Mouse (Mus musculus): ENCODE measurements around the gene Ifitm3. TPM values are rescaled to one million over a fixed set of nuclear protein-coding genes. Genes with fewer than 3 reads are reported as not detected.

Ifitm3 gene
- total RNA-seq, 1 experiment, result 353 TPM

GRCm38 (mm10) chr7:140990622-140991021 lies 19.9 kb downstream of the Ifitm3 start:
- no peak for DNase-seq (ENCODE audit: low read depth, low spot score)
- Histone ChIP-seq H3K4me1 (ENCODE audit: control insufficient read depth in 2 of 2, insufficient read depth in 2 of 2, low read length in 2 of 2, poor library complexity in 1 of 2) (peaks cover 7 to 33% of the 10 kb centered on the region in 2 experiments), H3K27ac (ENCODE audit: insufficient read depth, low read depth, low read length, poor library complexity, severe bottlenecking) (no peak overlapping the region; the same call in 1 of the 2 replicates), H3K36me3 (ENCODE audit: control insufficient read depth, insufficient read depth, low read length, poor library complexity, severe bottlenecking) (no peaks in the 10 kb centered on the region), H3K4me3 (ENCODE audit: insufficient read depth in 1 of 2, low read depth in 1 of 2, low read length in 2 of 2, poor library complexity in 1 of 2, severe bottlenecking in 1 of 2) (no peak overlapping the region), H3K9me3 (ENCODE audit: control insufficient read depth, insufficient read depth, low read depth, low read length) (no peaks in the 10 kb centered on the region), H3K9ac (ENCODE audit: insufficient read depth, low read depth, low read length, poor library complexity, severe bottlenecking) (peak overlapping the region; percentile 36; the same call in 1 of the 2 replicates)
- in situ Hi-C loops (cut with MboI; ENCODE audit: low sequenced_read_pairs in 2 of 2, unreplicated experiment in 2 of 2), result no loop called here
- TF ChIP-seq ZC3H11A (IDR thresholded peaks at IDR 0.05; ENCODE audit: borderline replicate concordance, low read depth, low read length) (no peak), HCFC1 (IDR thresholded peaks at IDR 0.05; ENCODE audit: borderline replicate concordance, insufficient read depth, low read length) (no peak), ZNF384 (IDR thresholded peaks at IDR 0.05; ENCODE audit: low read depth, low read length) (no peak), CHD2 (IDR thresholded peaks at IDR 0.05; ENCODE audit: low read depth, low read length) (no peak), MAFK (IDR thresholded peaks at IDR 0.05; ENCODE audit: insufficient read depth, low read depth, low read length) (no peak)

- H3K36me3 ChIP-seq (ENCODE audit: control insufficient read depth, insufficient read depth, low read length, poor library complexity, severe bottlenecking), result no peaks in the 10 kb centered on the region
- no peak for DNase-seq (ENCODE audit: low read depth, low spot score)
- in situ Hi-C loops (cut with MboI; ENCODE audit: low sequenced_read_pairs in 2 of 2, unreplicated experiment in 2 of 2), result no loop called here
- H3K9me3 ChIP-seq (ENCODE audit: control insufficient read depth, insufficient read depth, low read depth, low read length), result no peaks in the 10 kb centered on the region
- no peak overlapping the region; a peak in 1 of 4 replicates for H3K4me3 ChIP-seq (ENCODE audit: insufficient read depth in 1 of 2, low read depth in 1 of 2, low read length in 2 of 2, poor library complexity in 1 of 2, severe bottlenecking in 1 of 2)
- TF ChIP-seq CHD2 (IDR thresholded peaks at IDR 0.05; ENCODE audit: low read depth, low read length) (no peak), ZC3H11A (IDR thresholded peaks at IDR 0.05; ENCODE audit: borderline replicate concordance, low read depth, low read length) (no peak)
- H3K4me1 ChIP-seq (ENCODE audit: control insufficient read depth in 2 of 2, insufficient read depth in 2 of 2, low read length in 2 of 2, poor library complexity in 1 of 2), result peaks cover 7 to 33% of the 10 kb centered on the region in 2 experiments
- no peak overlapping the region; the same call in 1 of the 2 replicates for H3K27ac ChIP-seq (ENCODE audit: insufficient read depth, low read depth, low read length, poor library complexity, severe bottlenecking)
- H3K9ac ChIP-seq (ENCODE audit: insufficient read depth, low read depth, low read length, poor library complexity, severe bottlenecking), result 0 out of 2 replicates have a peak overlapping the region, but pooled peaks have one; percentile 9
Observed at GRCm38 (mm10) chr7:140990185-140990584, 20.4 kb downstream of the Ifitm3 start.

- peaks cover 7 to 33% of the 10 kb centered on the region in 2 experiments for H3K4me1 ChIP-seq (ENCODE audit: control insufficient read depth in 2 of 2, insufficient read depth in 2 of 2, low read length in 2 of 2, poor library complexity in 1 of 2)
- in situ Hi-C loops (cut with MboI; ENCODE audit: low sequenced_read_pairs in 2 of 2, unreplicated experiment in 2 of 2), result no loop called here
- H3K27ac ChIP-seq (ENCODE audit: insufficient read depth, low read depth, low read length, poor library complexity, severe bottlenecking), result 0 out of 2 replicates have a peak overlapping the region, but pooled peaks have one; percentile 16
- H3K36me3 ChIP-seq (ENCODE audit: control insufficient read depth, insufficient read depth, low read length, poor library complexity, severe bottlenecking), result no peaks in the 10 kb centered on the region
- H3K9ac ChIP-seq (ENCODE audit: insufficient read depth, low read depth, low read length, poor library complexity, severe bottlenecking), result no peak overlapping the region
- no peak overlapping the region for H3K4me3 ChIP-seq (ENCODE audit: insufficient read depth in 1 of 2, low read depth in 1 of 2, low read length in 2 of 2, poor library complexity in 1 of 2, severe bottlenecking in 1 of 2)
- TF ChIP-seq MAFK (IDR thresholded peaks at IDR 0.05; ENCODE audit: insufficient read depth, low read depth, low read length) (no peak), CHD2 (IDR thresholded peaks at IDR 0.05; ENCODE audit: low read depth, low read length) (no peak), ZNF384 (IDR thresholded peaks at IDR 0.05; ENCODE audit: low read depth, low read length) (no peak), HCFC1 (IDR thresholded peaks at IDR 0.05; ENCODE audit: borderline replicate concordance, insufficient read depth, low read length) (no peak), ZC3H11A (IDR thresholded peaks at IDR 0.05; ENCODE audit: borderline replicate concordance, low read depth, low read length) (no peak)
- no peak for DNase-seq (ENCODE audit: low read depth, low spot score)
- no peaks in the 10 kb centered on the region for H3K9me3 ChIP-seq (ENCODE audit: control insufficient read depth, insufficient read depth, low read depth, low read length)
Observed at GRCm38 (mm10) chr7:140989022-140989421, 21.5 kb downstream of the Ifitm3 start.

GRCm38 (mm10) chr7:140987182-140988138 lies 23.1 kb downstream of the Ifitm3 start:
- Histone ChIP-seq H3K4me3 (ENCODE audit: insufficient read depth in 1 of 2, low read depth in 1 of 2, low read length in 2 of 2, poor library complexity in 1 of 2, severe bottlenecking in 1 of 2) (no peak overlapping the region), H3K4me1 (ENCODE audit: control insufficient read depth in 2 of 2, insufficient read depth in 2 of 2, low read length in 2 of 2, poor library complexity in 1 of 2) (peaks cover 7 to 37% of the 10 kb centered on the region in 2 experiments), H3K9me3 (ENCODE audit: control insufficient read depth, insufficient read depth, low read depth, low read length) (no peaks in the 10 kb centered on the region), H3K9ac (ENCODE audit: insufficient read depth, low read depth, low read length, poor library complexity, severe bottlenecking) (no peak overlapping the region), H3K36me3 (ENCODE audit: control insufficient read depth, insufficient read depth, low read length, poor library complexity, severe bottlenecking) (no peaks in the 10 kb centered on the region), H3K27ac (ENCODE audit: insufficient read depth, low read depth, low read length, poor library complexity, severe bottlenecking) (no peak overlapping the region)
- DNase-seq (ENCODE audit: low read depth, low spot score), result no peak
- in situ Hi-C loops (cut with MboI; ENCODE audit: low sequenced_read_pairs in 2 of 2, unreplicated experiment in 2 of 2), result no loop called here
- no peak for TF ChIP-seq CHD2 (IDR thresholded peaks at IDR 0.05; ENCODE audit: low read depth, low read length)
- TF ChIP-seq HCFC1 (IDR thresholded peaks at IDR 0.05; ENCODE audit: borderline replicate concordance, insufficient read depth, low read length), result no peak
- no peak for TF ChIP-seq MAFK (IDR thresholded peaks at IDR 0.05; ENCODE audit: insufficient read depth, low read depth, low read length)
- TF ChIP-seq ZNF384 (IDR thresholded peaks at IDR 0.05; ENCODE audit: low read depth, low read length), result no peak
- no peak for TF ChIP-seq ZC3H11A (IDR thresholded peaks at IDR 0.05; ENCODE audit: borderline replicate concordance, low read depth, low read length)

Data from ES-E14 (cell line).